Mouse (Mus musculus): ENCODE results near the gene Trabd2b.

The Trabd2b gene

DNA sequence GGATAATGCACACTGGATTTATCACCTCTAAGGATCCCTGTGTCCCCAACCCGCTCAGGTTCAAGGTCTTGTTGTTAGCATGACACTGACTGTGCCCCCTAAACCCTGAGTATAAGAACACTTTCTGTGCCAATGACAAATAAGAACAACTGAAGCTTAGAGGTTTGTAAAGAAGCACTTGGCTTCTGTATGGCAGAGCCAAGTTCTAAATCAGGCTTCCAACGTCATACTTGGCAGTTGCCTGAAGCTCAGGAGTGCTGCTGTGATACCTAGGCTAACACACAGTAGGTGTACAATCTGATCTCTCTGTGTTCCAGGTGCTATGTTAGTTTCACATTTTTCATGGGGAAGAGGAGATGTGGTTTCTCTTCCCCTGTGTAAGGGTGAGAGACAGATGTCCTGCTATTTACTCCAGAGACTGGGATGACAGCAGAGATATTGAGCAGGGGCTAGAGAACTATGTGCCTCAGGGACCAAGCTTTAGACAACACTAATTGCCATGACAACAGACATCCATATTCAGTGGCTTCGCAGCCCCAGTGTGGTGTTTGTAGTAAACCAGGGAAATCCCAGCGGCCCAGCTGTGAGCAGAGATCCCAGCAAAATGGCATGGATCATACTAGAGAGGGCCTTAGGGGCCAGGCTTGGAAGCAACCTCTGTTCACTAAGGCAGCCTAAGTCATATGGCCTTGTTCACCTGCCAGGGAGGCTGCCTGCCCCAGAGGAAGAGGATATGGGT lies 89.3 kb downstream of the Trabd2b start:
- DNase-seq (ENCODE audit: low spot score), result no peak

DNA sequence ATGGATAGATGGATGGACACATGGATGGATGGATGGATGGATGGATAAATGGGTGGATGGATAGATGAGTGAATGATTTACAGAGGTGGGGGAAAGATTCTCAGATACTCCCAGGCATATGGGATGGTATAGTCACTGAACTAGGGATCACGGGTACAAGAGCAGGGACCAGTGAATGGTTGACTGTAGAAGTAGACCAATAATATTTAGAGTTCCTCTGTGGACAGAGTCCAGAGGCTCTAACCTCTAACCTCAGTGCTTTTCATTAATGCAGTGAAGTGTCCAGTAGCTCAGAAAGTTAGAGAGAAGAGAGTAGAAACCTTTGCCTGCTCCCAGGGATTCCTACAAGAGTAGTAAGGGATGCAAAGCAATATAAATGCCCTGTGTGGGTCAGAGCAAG lies 93.1 kb downstream of the Trabd2b start:
- DNase-seq (ENCODE audit: low spot score), result no peak

DNA sequence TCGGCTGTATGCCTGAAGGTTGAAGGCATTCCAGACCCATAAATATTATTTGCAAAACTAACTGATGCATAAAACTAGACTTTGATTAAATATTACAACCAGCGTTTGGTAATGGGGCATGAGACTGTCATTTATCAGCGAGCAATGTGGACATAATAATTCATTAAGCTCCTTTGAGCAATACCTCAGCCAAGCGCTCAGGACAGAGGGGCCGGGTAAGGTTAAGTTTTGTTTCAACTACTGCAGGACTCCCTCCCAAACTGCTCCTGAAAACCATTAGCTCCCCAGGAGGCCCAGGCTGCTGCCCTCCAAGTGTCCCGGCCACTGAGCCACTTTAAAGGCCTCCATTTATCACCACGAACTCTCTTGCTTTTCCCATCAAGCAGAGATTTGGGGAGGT lies 93.8 kb downstream of the Trabd2b start:
- DNase-seq (ENCODE audit: low spot score), result no peak

DNA sequence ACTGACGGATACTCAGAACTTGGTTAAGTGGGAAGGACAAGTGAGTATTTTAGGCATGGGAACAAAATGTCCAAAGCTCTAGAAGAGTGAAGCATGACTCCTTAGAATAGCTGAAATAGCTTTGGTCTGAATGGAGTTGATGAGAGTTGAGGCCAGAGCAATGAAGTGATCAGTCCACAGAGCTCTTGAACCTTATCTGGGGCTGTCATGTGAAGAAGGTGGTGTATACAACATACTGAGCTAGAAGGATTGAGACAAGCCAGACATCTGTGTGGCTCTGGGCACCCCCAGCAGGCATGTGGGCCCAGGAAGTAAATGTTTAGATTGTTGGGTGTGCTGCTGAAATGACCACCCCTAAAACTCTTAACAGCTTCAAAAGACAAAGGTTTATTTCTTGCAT lies 94.5 kb downstream of the Trabd2b start:
- no peak for DNase-seq (ENCODE audit: low spot score)

DNA sequence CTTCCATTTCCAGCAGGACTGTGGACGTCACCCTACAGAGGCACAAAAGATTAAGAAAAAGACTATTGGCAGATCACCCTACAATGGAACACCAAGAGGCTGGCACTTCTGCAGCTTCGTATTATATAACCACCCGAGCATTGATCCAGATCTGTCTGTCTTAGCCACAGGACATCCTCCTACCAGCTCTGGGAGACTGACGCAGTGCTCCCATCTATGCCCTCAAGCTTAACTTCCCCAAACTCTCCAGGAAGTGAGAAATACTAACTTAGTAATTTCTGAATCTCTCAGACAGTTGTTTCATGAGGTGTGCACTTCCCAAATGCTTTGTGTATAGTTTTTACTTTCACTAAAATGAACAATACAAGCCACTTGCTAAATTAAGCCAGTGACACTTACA lies 95.1 kb downstream of the Trabd2b start:
- no peak for DNase-seq (ENCODE audit: low spot score)

DNA sequence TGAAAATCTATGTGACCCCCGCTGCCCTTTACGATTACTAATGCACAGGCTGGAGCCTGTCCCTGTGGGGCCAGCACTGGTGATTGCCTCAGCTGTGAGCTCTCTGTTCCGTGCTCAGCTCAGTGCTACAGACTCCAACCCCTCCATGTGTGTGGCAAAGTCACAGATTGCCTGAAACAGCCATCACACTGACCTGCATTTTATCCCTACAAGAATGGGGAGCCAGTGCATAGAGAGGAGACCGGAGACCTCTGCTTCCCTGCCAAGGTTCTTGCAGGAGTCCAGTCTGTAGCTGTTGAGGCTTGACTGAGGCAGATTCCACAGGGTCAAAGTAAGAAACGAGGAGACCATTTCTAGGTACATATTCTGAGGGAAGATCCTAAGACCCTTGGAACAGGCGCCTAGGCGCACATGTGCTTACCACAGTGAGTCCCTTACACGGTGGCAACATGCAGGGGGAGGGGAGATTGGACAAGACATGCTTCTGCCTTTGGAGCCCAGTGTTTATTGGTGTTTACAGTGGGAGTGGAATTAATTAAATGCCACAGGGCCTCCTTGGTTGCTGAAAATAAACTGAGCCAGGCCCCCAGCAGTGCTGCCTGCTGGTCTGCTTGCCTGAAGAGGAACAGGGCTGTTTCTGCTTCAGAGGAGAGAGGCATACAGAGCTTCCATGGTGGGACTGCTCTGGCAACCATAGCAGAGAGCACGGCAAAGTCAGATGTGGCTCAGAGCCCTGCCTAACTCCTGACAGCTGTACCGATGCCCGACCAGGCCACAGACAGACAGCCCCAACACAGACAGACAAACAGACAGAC lies 97.9 kb downstream of the Trabd2b start:
- no peak for DNase-seq (ENCODE audit: low spot score)

DNA sequence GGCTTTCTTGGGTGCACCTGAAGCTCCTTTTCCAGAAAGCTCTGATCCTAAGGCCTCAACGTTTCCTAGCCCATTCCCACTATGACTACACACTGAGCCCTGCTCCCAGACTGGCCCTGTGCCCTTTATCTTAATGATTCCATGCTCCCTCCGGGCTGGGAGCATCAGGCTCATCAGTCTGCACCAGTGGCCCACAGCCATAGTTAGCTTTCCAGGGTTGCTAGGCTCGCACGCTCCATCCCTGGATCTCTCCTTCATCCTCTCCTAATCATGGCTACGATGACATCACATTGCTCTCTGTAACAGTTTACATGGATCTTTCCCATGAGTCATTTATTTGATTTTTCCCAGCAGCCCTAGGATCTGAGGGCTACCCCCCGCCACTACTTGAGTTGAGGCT lies 103.1 kb downstream of the Trabd2b start:
- no peak for DNase-seq (ENCODE audit: low spot score)

DNA sequence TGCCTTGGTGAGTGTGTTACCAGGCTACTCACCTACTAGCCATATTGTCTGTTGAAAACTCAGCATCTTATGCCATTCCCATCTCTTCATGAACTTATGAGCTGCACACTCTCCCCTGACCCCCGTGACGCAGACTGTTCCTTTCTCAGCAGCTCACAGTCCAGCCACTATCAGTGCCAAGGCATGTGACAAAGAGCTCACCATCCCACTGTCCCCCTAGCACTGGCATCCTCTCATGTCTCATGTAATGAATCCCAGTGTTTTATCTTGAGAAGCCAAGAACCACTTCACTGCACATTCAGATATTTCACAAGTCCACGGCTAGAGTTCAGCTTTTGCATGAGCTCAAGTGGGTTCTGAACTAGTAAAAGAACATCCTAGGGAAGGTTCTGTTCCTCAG lies 105.1 kb downstream of the Trabd2b start:
- DNase-seq (ENCODE audit: low spot score), result no peak

DNA sequence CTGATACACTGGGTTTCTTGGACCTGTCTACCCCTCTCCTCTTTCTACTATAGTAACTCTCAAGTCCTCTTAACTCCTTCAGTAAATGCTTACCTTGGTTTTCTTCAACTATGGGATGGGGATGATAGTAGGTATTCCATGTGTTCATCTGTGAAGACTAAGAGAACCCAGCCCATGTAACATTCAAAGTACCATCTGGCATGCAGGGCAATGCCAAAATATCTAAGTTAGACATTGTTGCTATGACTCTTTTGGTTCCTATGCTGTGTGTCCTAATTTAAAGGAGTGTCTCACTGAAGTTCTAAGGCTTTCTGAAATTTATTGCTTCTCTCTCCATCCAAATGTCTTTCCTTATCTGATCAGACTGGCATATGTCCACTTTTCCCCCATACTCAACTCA lies 106.6 kb downstream of the Trabd2b start:
- peak; percentile 15 for DNase-seq (ENCODE audit: low spot score)

DNA sequence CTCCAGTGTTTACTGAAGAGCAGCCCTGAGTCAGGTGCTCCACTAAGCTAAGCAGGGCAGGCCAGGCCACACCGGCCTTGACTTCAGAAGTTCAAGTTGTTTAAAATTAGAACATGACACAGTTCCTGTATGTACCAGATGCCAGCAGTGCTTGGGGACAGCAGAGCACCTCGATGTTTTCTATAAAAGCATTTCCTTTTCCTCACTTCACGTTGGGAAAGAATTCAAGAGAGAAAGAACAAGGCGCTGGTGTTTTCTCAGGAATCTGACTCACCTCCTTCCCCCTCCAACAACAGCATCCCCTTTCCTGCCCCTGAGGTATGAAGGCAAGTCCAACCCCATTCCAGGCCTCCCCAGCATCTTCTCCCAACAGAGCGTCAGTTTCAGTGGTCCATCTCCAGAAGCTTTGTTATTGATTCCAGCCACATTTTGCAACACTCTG lies 108.8 kb downstream of the Trabd2b start:
- no peak for DNase-seq (ENCODE audit: low spot score)

DNA sequence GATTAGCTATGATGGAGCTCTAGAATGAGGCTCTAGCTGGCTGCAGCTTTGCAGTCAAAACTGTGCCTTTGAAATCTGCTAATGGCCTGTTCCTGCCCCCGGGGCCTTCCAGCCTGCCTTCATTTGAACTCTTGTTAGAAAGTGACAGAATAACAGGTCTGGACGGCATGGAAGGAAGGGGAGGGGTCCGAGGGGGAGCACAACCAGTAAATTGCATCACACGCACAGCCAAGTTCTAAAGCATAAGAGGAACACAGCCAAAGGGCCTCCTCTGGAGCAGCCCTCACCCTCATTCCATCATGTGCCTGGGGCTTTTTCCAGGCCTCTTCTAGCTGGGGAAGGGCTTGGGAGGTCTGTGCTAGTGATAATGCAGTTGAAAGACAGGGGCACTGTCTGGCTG lies 110.1 kb downstream of the Trabd2b start:
- DNase-seq (ENCODE audit: low spot score), result no peak

DNA sequence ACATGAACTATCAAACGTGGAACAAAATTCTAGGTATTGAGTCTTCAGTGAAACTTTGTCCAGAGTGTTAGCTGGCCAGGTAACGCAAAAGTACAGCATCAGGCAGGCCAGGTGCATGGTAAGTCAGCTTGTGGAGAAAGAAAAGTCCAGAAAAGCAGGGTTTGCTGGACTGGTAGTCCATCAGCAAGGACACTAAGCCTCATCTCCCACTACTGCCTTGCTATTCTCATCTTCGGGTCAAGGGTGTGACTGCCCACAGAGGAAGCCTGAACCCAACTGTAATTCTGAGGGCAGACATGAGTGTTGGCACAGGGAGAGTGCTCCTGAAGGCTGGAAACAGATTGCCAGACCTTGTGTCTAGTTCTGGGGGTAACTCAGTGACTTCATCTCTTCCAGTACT lies 111.5 kb downstream of the Trabd2b start:
- no peak for DNase-seq (ENCODE audit: low spot score)

DNA sequence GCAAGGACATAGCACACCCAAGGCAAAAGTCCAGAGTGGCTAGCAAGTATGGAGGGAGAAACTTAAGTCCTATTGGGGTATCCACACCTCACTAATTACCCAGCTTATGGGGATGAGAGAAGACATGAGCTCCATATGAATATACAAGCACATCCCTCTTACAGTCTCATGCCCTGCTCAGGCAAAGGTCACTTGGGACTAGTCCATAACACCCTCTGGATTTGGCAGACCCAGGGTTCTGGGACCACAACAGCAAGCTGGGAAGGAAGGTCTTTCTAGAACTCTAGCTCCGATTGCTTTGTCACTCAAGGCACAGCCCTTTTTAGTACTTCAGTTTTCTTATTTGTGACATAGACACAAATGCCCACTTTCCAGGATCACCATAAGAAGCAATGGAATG lies 112.0 kb downstream of the Trabd2b start:
- no peak for DNase-seq (ENCODE audit: low spot score)

DNA sequence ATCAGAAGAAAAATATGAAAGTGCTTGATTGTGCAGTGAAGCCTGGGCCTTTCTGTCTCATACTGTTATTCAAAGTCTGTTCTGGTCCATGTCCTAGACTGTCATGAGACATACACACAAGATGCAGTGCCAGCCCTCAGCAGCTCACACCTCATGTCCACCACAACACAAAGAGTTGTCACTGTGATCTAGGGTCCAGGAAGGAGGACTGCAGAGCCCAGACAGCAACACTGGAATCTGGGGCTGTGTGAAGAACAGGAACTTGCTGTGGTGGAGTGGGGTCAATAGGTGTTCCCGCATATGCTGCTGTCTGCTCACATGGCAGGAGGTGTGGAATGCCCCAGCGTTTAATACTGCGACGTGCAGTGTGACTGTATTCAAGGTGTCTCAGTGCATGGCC lies 112.8 kb downstream of the Trabd2b start:
- DNase-seq (ENCODE audit: low spot score), result no peak

DNA sequence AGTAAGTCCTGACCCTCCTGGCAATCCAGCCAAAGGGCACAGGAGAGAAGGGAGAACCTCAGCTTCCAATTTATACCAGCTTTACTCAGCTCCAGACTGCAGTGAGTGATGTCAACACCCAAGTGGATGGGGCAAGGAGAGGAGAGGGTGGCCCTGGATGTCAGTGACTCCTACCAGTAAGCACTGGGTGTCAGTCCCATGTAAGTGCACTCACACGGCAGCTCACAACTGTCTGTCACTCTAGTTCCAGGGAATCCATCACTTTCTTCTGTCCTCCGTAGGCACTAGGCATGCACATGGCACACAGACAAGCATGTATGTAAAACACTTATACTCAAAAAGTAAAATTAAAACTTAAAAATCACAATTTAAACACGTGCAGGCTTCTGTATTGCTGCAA lies 113.4 kb downstream of the Trabd2b start:
- no peak for DNase-seq (ENCODE audit: low spot score)

DNA sequence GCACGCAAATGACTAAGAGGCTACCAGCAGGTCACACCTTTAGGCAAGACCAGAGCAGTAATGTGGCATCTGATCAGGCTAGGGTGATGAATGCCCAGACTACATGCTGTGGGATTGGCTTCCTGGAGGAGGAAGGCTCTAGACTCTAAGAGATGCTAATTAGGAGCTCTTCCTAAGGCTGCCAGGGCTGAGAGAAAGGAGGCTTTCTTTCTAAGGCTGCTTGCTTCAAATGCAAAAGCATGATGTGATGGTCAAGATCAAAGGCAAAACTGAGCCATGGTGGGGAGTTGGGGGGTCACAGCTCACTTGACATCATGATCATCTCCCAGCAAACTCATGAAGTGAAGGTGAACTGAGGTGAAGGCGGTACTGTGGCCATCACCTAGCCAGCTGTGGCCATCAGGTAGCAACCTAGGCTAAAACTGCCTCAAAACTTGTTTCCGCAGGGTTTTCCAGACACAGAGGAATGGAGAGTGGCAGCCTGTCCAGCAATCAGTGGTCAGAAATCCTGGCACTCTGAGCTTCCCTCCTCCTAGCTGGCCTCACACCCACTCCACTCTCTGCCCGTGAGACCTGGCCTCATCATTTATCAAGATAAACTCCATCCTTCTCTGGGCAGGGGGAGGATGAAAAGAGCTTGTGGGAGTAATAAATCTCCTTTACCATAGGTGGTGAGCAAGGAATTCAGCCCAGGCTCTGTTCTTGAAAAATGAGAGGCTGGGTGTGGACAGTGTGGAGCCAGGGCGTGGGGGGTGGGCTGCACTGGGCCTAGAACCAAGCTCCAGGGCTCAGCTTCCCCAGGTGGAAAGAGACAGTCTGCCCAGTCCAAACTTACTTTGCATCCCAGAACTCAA lies 117.0 kb downstream of the Trabd2b start:
- DNase-seq (ENCODE audit: low spot score), result no peak

DNA sequence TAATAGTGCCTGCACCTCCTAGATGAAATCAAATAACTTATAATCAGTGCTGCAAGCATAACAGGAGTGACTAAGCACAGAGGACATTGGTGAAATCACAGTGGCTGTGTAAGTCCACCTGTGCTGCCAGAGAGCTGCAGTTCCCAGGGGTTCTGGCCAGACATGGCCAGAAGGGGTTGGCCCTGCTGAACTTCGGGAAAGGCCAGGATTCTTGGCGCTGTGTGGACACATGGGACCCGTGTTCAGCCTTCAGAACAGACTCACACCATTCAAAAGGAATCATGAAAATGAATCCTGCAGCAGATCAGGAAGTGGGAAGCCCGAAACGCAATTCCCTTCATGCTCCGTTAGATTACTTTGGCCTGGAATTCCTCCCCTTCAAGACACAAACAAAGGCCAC lies 125.1 kb downstream of the Trabd2b start:
- DNase-seq (ENCODE audit: low spot score), result no peak

DNA sequence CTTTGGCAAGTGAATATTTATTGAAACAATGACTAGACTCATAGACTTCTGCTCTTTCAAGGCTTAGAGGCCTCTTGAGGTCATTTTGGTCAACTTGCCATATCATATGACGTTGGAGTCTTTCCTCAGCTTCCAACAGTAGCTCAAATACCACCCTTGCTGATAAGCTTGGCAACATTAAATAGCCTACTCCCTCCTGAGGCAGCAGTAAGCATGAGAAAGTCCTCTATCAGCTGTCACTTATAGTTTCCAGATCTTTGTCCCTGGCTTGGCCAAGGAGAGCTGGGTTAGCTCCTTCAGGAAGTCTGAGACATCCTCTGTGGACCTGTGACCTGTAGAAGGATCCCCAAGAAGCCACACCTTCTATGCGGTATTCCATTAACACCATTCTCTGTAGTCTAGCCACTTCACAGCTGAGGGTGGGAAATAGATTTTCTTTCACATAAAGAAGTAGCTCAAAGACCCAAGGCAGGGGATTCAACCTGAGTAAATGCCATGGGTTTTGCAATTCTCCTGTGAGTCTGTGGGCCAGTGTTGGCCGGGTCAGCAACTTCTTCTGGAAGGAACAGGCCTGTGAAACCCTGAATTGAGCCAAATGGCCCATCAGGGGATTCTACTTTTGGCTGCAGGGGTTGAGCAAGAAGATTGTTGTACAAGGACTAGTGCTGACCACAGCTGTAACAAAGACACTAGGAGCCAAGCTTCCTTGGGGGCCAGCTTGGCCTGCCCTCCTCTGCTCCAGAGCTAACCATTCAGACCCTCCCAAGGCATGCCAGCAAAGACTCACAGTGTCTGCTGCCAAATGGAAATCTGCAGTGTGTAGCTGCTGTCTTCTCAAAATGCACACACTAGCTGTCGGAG lies 127.6 kb downstream of the Trabd2b start:
- no peak for DNase-seq (ENCODE audit: low spot score)

DNA sequence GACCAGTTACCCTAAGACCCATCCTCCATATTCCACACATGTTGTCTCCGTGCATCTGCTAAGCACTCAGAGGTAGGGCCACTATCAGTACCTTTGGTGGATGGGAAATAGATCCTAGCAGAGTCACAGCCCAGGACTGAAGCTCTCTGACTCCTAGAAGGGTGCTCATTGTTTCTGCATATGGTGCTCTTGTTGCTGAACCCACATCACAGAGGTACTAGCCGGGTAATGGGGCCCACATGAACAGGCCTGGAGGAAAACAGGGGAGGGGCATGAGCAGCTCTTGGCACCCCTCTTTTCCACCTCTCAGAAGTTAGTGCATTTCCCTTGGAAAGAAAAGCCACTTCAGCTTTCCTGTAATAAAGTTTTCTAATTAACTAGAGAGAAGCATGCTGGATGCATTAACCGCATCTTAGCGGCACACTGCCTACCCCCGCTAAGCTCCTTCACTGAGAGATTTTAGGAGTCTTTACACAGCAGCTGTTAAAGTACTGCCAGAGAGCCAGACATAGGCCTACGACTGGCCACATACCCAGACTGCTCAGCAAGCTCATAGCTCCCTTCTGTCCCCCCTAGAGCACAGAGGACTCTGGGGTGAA lies 131.0 kb downstream of the Trabd2b start:
- no peak for DNase-seq (ENCODE audit: low spot score)

DNA sequence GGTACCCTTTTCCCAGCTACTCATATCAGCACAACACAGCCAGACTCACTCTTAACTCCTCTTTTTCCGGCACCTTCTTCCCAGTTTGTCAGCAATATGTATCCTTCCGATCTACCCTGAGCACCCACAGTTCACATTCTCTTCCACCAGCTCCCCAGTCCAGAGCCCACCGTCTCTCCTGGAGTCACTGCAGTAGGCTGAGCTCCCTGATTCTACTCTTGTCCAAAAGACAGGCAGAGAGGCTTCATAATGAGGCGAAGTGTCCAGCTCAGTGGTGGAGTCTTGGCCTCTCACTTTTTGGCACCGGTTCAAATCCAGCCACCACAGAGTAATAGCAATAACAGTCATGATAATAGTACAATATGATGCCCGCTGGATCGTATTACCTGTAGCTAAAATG lies 133.5 kb downstream of the Trabd2b start:
- no peak for DNase-seq (ENCODE audit: low spot score)

DNA sequence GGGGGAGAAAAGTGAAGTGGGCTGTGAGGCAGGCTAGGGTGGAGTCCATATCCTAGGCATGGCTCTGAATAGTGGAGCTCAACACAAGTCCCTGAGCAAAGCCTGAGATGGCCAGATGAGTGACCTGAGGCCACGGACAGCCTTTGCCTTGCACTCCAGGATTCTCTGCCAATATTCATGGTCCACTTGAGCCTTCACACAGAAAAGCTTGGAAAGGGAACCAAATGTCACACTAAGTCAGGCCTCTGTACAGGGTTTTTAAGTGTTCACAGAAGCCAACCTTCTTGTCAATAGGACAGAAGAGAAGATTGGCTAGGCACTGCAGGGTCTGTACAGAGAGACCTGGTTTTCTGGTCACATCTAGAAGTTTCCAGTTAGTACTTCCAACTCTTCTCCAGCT lies 134.7 kb downstream of the Trabd2b start:
- no peak for DNase-seq (ENCODE audit: low spot score)
